Mouse (Mus musculus): ENCODE measurements around the gene Slit3. TPM values are rescaled to one million over a fixed set of nuclear protein-coding genes. Genes with fewer than 3 reads are reported as not detected.
A peak's percentile ranks its signal among the peaks of the same experiment; 100 is the strongest.

Gene Slit3
- polyA plus RNA-seq, 1 experiment from 2014 or later, result 54.1 TPM

GRCm38 (mm10) chr11:35690515-35691281 lies 569.7 kb downstream of the Slit3 start:
- Histone ChIP-seq H3K36me3 (peaks cover 58% of the 10 kb centered on the region), H3K4me1 (replicated peaks) (no peaks in the 10 kb centered on the region), H3K27ac (no peak overlapping the region), H3K27me3 (ENCODE audit: insufficient read depth, poor library complexity, severe bottlenecking) (no peaks in the 10 kb centered on the region; the same call in 1 of the 2 replicates), H3K9me3 (no peaks in the 10 kb centered on the region; the same call in 1 of the 2 replicates), H3K4me3 (no peak overlapping the region)
- WGBS, result 73% methylated on average over 7 of the region's 7 CpGs
- no peak for DNase-seq (ENCODE audit: low spot score)

GRCm38 (mm10) chr11:35693136-35693535 lies 572.1 kb downstream of the Slit3 start:
- Histone ChIP-seq H3K4me1 (replicated peaks) (no peaks in the 10 kb centered on the region), H3K9me3 (no peaks in the 10 kb centered on the region; the same call in 1 of the 2 replicates), H3K36me3 (peaks cover 37% of the 10 kb centered on the region), H3K27me3 (ENCODE audit: insufficient read depth, poor library complexity, severe bottlenecking) (no peaks in the 10 kb centered on the region; the same call in 1 of the 2 replicates), H3K27ac (peak overlapping the region; percentile 56), H3K4me3 (no peak overlapping the region)
- WGBS, result 12% methylated on average over 5 of the region's 5 CpGs
- DNase-seq (ENCODE audit: low spot score), result peak; percentile 81

GRCm38 (mm10) chr11:35693625-35694024 lies 572.6 kb downstream of the Slit3 start:
- H3K27me3 ChIP-seq (ENCODE audit: insufficient read depth, poor library complexity, severe bottlenecking), result no peaks in the 10 kb centered on the region; the same call in 1 of the 2 replicates
- 88% methylated on average over 7 of the region's 7 CpGs for WGBS
- no peak for DNase-seq (ENCODE audit: low spot score)
- no peak overlapping the region for H3K4me3 ChIP-seq
- H3K36me3 ChIP-seq, result peaks cover 37% of the 10 kb centered on the region
- H3K27ac ChIP-seq, result no peak overlapping the region
- no peaks in the 10 kb centered on the region for H3K4me1 ChIP-seq (replicated peaks)
- no peaks in the 10 kb centered on the region; the same call in 1 of the 2 replicates for H3K9me3 ChIP-seq

GRCm38 (mm10) chr11:35697476-35697875 lies 576.5 kb downstream of the Slit3 start:
- no peaks in the 10 kb centered on the region; the same call in 1 of the 2 replicates for H3K27me3 ChIP-seq (ENCODE audit: insufficient read depth, poor library complexity, severe bottlenecking)
- 91% methylated on average over 7 of the region's 7 CpGs for WGBS
- no peak for DNase-seq (ENCODE audit: low spot score)

GRCm38 (mm10) chr11:35698901-35699300 lies 577.9 kb downstream of the Slit3 start:
- Histone ChIP-seq H3K4me1 (replicated peaks) (no peaks in the 10 kb centered on the region), H3K4me3 (no peak overlapping the region), H3K27me3 (ENCODE audit: insufficient read depth, poor library complexity, severe bottlenecking) (no peaks in the 10 kb centered on the region), H3K27ac (no peak overlapping the region), H3K36me3 (peaks cover 64% of the 10 kb centered on the region), H3K9me3 (peaks cover 12% of the 10 kb centered on the region)
- DNase-seq (ENCODE audit: low spot score), result no peak
- 89% methylated on average over 5 of the region's 5 CpGs for WGBS

More at GRCm38 (mm10) chr11:35697476-35697875, 576.5 kb downstream of the Slit3 start:
- Histone ChIP-seq H3K4me3 (no peak overlapping the region), H3K27ac (no peak overlapping the region), H3K4me1 (replicated peaks) (no peaks in the 10 kb centered on the region), H3K9me3 (no peaks in the 10 kb centered on the region), H3K36me3 (peaks cover 51% of the 10 kb centered on the region)

- Histone ChIP-seq H3K4me3 (no peak overlapping the region), H3K9me3 (peaks cover 17% of the 10 kb centered on the region), H3K27me3 (ENCODE audit: insufficient read depth, poor library complexity, severe bottlenecking) (no peaks in the 10 kb centered on the region), H3K27ac (no peak overlapping the region), H3K36me3 (peaks cover 92% of the 10 kb centered on the region), H3K4me1 (replicated peaks) (peaks cover 7% of the 10 kb centered on the region; the same call in 1 of the 2 replicates)
- no peak for DNase-seq (ENCODE audit: low spot score)
- 70% methylated on average over 4 of the region's 4 CpGs for WGBS
These were observed 582.4 kb downstream of the Slit3 start for GRCm38 (mm10) chr11:35703471-35703870.

- H3K4me1 ChIP-seq (replicated peaks), result peaks cover 7% of the 10 kb centered on the region; the same call in 1 of the 2 replicates
- H3K4me3 ChIP-seq, result no peak overlapping the region
- DNase-seq (ENCODE audit: low spot score), result no peak
- WGBS, result 94% methylated on average over 13 of the region's 13 CpGs
- no peaks in the 10 kb centered on the region for H3K27me3 ChIP-seq (ENCODE audit: insufficient read depth, poor library complexity, severe bottlenecking)
- peaks cover 90% of the 10 kb centered on the region for H3K36me3 ChIP-seq
- no peak overlapping the region for H3K27ac ChIP-seq
- peaks cover 17% of the 10 kb centered on the region for H3K9me3 ChIP-seq
These were observed 583.4 kb downstream of the Slit3 start for GRCm38 (mm10) chr11:35704381-35704780.

- 93% methylated on average over 5 of the region's 5 CpGs for WGBS
- Histone ChIP-seq H3K27ac (no peak overlapping the region), H3K4me3 (no peak overlapping the region), H3K4me1 (replicated peaks) (peaks cover 7% of the 10 kb centered on the region; the same call in 1 of the 2 replicates), H3K27me3 (ENCODE audit: insufficient read depth, poor library complexity, severe bottlenecking) (no peaks in the 10 kb centered on the region), H3K9me3 (peaks cover 17% of the 10 kb centered on the region), H3K36me3 (peaks cover 85% of the 10 kb centered on the region)
- DNase-seq (ENCODE audit: low spot score), result no peak
These were observed 583.9 kb downstream of the Slit3 start for GRCm38 (mm10) chr11:35704927-35705326.

GRCm38 (mm10) chr11:35707431-35707830 lies 586.4 kb downstream of the Slit3 start:
- Histone ChIP-seq H3K4me1 (replicated peaks) (peaks cover 7% of the 10 kb centered on the region; the same call in 1 of the 2 replicates), H3K36me3 (peaks cover 60% of the 10 kb centered on the region), H3K9me3 (peaks cover 17% of the 10 kb centered on the region), H3K27ac (no peak overlapping the region), H3K4me3 (no peak overlapping the region), H3K27me3 (ENCODE audit: insufficient read depth, poor library complexity, severe bottlenecking) (no peaks in the 10 kb centered on the region)
- WGBS, result 91% methylated on average over 12 of the region's 12 CpGs
- DNase-seq (ENCODE audit: low spot score), result no peak

- no peak overlapping the region for H3K27ac ChIP-seq
- no peaks in the 10 kb centered on the region for H3K9me3 ChIP-seq
- 86% methylated on average over 6 of the region's 6 CpGs for WGBS
- peaks cover 21% of the 10 kb centered on the region for H3K36me3 ChIP-seq
- DNase-seq (ENCODE audit: low spot score), result no peak
- no peaks in the 10 kb centered on the region for H3K4me1 ChIP-seq (replicated peaks)
- H3K27me3 ChIP-seq (ENCODE audit: insufficient read depth, poor library complexity, severe bottlenecking), result no peaks in the 10 kb centered on the region
- H3K4me3 ChIP-seq, result no peak overlapping the region
These were observed 590.3 kb downstream of the Slit3 start for GRCm38 (mm10) chr11:35711314-35711713.

GRCm38 (mm10) chr11:35718881-35719280 lies 597.9 kb downstream of the Slit3 start:
- Histone ChIP-seq H3K36me3 (no peaks in the 10 kb centered on the region), H3K9me3 (no peaks in the 10 kb centered on the region), H3K27ac (no peak overlapping the region), H3K27me3 (ENCODE audit: insufficient read depth, poor library complexity, severe bottlenecking) (no peaks in the 10 kb centered on the region), H3K4me3 (no peak overlapping the region), H3K4me1 (replicated peaks) (no peaks in the 10 kb centered on the region)
- 83% methylated on average over 1 of the region's 1 CpGs for WGBS
- no peak for DNase-seq (ENCODE audit: low spot score)

- Histone ChIP-seq H3K27ac (no peak overlapping the region), H3K27me3 (ENCODE audit: insufficient read depth, poor library complexity, severe bottlenecking) (no peaks in the 10 kb centered on the region), H3K4me1 (replicated peaks) (no peaks in the 10 kb centered on the region), H3K36me3 (no peaks in the 10 kb centered on the region), H3K4me3 (no peak overlapping the region), H3K9me3 (no peaks in the 10 kb centered on the region)
- 90% methylated on average over 5 of the region's 5 CpGs for WGBS
- DNase-seq (ENCODE audit: low spot score), result no peak
These were observed 602.9 kb downstream of the Slit3 start for GRCm38 (mm10) chr11:35723876-35724275.

GRCm38 (mm10) chr11:35726341-35726846 lies 605.4 kb downstream of the Slit3 start:
- Histone ChIP-seq H3K27ac (no peak overlapping the region), H3K9me3 (no peaks in the 10 kb centered on the region), H3K4me3 (no peak overlapping the region), H3K4me1 (replicated peaks) (no peaks in the 10 kb centered on the region), H3K27me3 (ENCODE audit: insufficient read depth, poor library complexity, severe bottlenecking) (no peaks in the 10 kb centered on the region; the same call in 1 of the 2 replicates), H3K36me3 (no peaks in the 10 kb centered on the region)
- DNase-seq (ENCODE audit: low spot score), result no peak
- WGBS, result 87% methylated on average over 8 of the region's 8 CpGs

Data from hindbrain, embryonic 10.5 days (tissue).